Mouse (Mus musculus): ENCODE results near the gene Gm16223.

Gm16223 gene

GRCm38 (mm10) chr5:42067476-42068187 is at the start of gene Gm16223:
Gene Gm16223 (plus strand): TSS chr5:42067960.
- DNase-seq (ENCODE audit: low spot score): no peak

- no peak for DNase-seq (ENCODE audit: low spot score)
Observed at GRCm38 (mm10) chr5:42022029-42022428, 45.7 kb upstream of the Gm16223 start.

- DNase-seq (ENCODE audit: low spot score): no peak
Observed at GRCm38 (mm10) chr5:42023521-42023920, 44.2 kb upstream of the Gm16223 start.

- no peak for DNase-seq (ENCODE audit: low spot score)
Observed at GRCm38 (mm10) chr5:42036388-42037082, 31.2 kb upstream of the Gm16223 start.

GRCm38 (mm10) chr5:42054636-42055035 is 13.1 kb upstream of the Gm16223 start:
- no peak for DNase-seq (ENCODE audit: low spot score)

- DNase-seq (ENCODE audit: low spot score): no peak
Observed at GRCm38 (mm10) chr5:42055151-42055550, 12.6 kb upstream of the Gm16223 start.

GRCm38 (mm10) chr5:42065090-42065489 is 2.7 kb upstream of the Gm16223 start:
- DNase-seq (ENCODE audit: low spot score): no peak

- DNase-seq (ENCODE audit: low spot score): no peak
Observed at GRCm38 (mm10) chr5:42067075-42067474, 685 bp upstream of the Gm16223 start.

GRCm38 (mm10) chr5:42068188-42068579 is 424 bp downstream of the Gm16223 start:
- DNase-seq (ENCODE audit: low spot score): no peak

GRCm38 (mm10) chr5:42116586-42117346 is 49.0 kb downstream of the Gm16223 start:
- DNase-seq (ENCODE audit: low spot score): no peak

- no peak for DNase-seq (ENCODE audit: low spot score)
Observed at GRCm38 (mm10) chr5:42125562-42125961, 57.8 kb downstream of the Gm16223 start.

- no peak for DNase-seq (ENCODE audit: low spot score)
Observed at GRCm38 (mm10) chr5:42155626-42156025, 87.9 kb downstream of the Gm16223 start.

GRCm38 (mm10) chr5:42164731-42165130 is 97.0 kb downstream of the Gm16223 start:
- no peak for DNase-seq (ENCODE audit: low spot score)

- DNase-seq (ENCODE audit: low spot score): no peak
Observed at GRCm38 (mm10) chr5:42166311-42166710, 98.6 kb downstream of the Gm16223 start.

- DNase-seq (ENCODE audit: low spot score): no peak
Observed at GRCm38 (mm10) chr5:42168071-42168470, 100.3 kb downstream of the Gm16223 start.

- DNase-seq (ENCODE audit: low spot score): no peak
Observed at GRCm38 (mm10) chr5:42168785-42169184, 101.0 kb downstream of the Gm16223 start.

GRCm38 (mm10) chr5:42174109-42174508 is 106.3 kb downstream of the Gm16223 start:
- DNase-seq (ENCODE audit: low spot score): no peak

- DNase-seq (ENCODE audit: low spot score): no peak
Observed at GRCm38 (mm10) chr5:42175424-42175823, 107.7 kb downstream of the Gm16223 start.

- no peak for DNase-seq (ENCODE audit: low spot score)
Observed at GRCm38 (mm10) chr5:42198493-42198892, 130.7 kb downstream of the Gm16223 start.

- no peak for DNase-seq (ENCODE audit: low spot score)
Observed at GRCm38 (mm10) chr5:42207456-42208122, 139.8 kb downstream of the Gm16223 start.

- DNase-seq (ENCODE audit: low spot score): no peak
Observed at GRCm38 (mm10) chr5:42211554-42212338, 144.0 kb downstream of the Gm16223 start.

All from MN1 (cell line).